Mouse (Mus musculus) stomach, postnatal 0 days (tissue): ENCODE measurements around the gene Bphl. TPM values are rescaled to one million over a fixed set of nuclear protein-coding genes. Genes with fewer than 3 reads are reported as not detected.

Experiments
- ATAC-seq: fragments of 200-750 bp; cut with Nextera tagmentation; 2 replicates; pipeline ENCODE4 v1.8.0; 2017; ENCODE audit not compliant: low FRiP score, low TSS enrichment
- DNase-seq: peaks from one replicate; pipeline ENCODE4 v3.0.0-alpha.2; 2016; ENCODE audit warnings: low spot score
- H3K27ac ChIP-seq: fragments of 300-500 bp; sonication (generic); replicated peaks from 2 replicates; pipeline ENCODE4 v1.5.1; 2014; ENCODE audit warnings: mild to moderate bottlenecking, control low read depth
- H3K27me3 ChIP-seq: fragments of 300-500 bp; sonication (generic); 2 replicates; pipeline ENCODE4 v1.6.1; 2014; ENCODE audit warnings: low read length; ENCODE audit not compliant: control insufficient read depth, insufficient read depth
- H3K36me3 ChIP-seq: fragments of 300-500 bp; sonication (generic); 2 replicates; pipeline ENCODE4 v1.6.1; 2014; ENCODE audit warnings: low read length, mixed read lengths; ENCODE audit not compliant: control insufficient read depth, insufficient read depth
- H3K4me1 ChIP-seq: fragments of 300-500 bp; sonication (generic); replicated peaks from 2 replicates; pipeline ENCODE4 v1.6.1; 2014; ENCODE audit warnings: antibody characterized with exemption; ENCODE audit not compliant: control insufficient read depth, insufficient read depth
- H3K4me2 ChIP-seq: fragments of 300-500 bp; sonication (generic); replicated peaks from 2 replicates; pipeline ENCODE4 v1.6.1; 2014; ENCODE audit warnings: low read depth, mild to moderate bottlenecking, control low read depth, moderate library complexity
- H3K4me3 ChIP-seq: fragments of 300-500 bp; sonication (generic); 2 replicates; pipeline ENCODE4 v1.5.1; 2014; ENCODE audit warnings: low read depth, low read length, control low read depth
- H3K9ac ChIP-seq: fragments of 300-500 bp; sonication (generic); 2 replicates; pipeline ENCODE4 v1.6.1; 2014; ENCODE audit warnings: mild to moderate bottlenecking, low read length, control low read depth, mixed read lengths
- H3K9me3 ChIP-seq: fragments of 300-500 bp; sonication (generic); 2 replicates; pipeline ENCODE4 v1.6.1; 2016; ENCODE audit warnings: low read length; ENCODE audit not compliant: control insufficient read depth
- CTCF ChIP-seq: IDR thresholded peaks from 2 replicates; pipeline ENCODE4 v1.5.1; 2016; ENCODE audit warnings: antibody characterized with exemption, low read depth, mild to moderate bottlenecking, moderate library complexity
- EP300 ChIP-seq: optimal IDR thresholded peaks from 2 replicates; pipeline ENCODE3; 2016; ENCODE audit warnings: antibody characterized with exemption
- WGBS: fragments of 180-500 bp; shearing (Covaris S2); extraction: QIAGEN DNeasy Blood & Tissue Kit; methylation state at CpG from one replicate; pipeline ENCODE4 v1.1.7; 2014; 5-methylcytosine and 5-hydroxymethylcytosine counted together
- polyA plus RNA-seq: library from polyadenylated mRNA; unstranded; fragments of >200 nt; fragmentation: Nextera tagmentation; extraction: Ambion mirVana; gene quantifications from 2 replicates; pipeline ENCODE4 v1.2.1, GENCODE M21; 2015

Bphl gene
- polyA plus RNA-seq, 1 experiment from 2014 or later = 37.2 TPM

DNA sequence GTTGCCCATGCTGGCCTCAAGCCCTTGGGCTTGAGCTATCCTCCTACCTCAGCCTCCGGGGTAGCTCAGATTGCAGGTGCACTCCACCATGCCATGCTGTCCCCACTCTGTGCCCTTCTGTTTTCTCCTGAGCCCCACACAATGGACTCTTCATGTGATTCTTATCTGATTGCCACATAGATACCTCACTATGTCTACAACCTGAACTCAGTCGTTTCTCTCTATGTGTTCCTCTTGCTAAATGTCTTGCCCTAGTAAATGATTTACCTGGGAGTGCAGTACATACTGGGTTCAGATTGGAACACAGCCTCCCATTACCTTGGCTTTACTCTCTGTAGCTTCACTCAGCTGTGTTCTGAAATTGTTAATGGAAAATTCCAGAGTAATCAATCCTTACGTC is 17.6 kb downstream of the Bphl start:
- no peaks in the 10 kb centered on the region for H3K27me3 ChIP-seq
- DNase-seq = no peak

GRCm38 (mm10) chr13:34057252-34057651 is 19.9 kb downstream of the Bphl start:
- Histone ChIP-seq H3K9me3 (no peaks in the 10 kb centered on the region), H3K4me2 (no peak overlapping the region), H3K4me1 (no peaks in the 10 kb centered on the region), H3K27me3 (no peaks in the 10 kb centered on the region), H3K9ac (no peak overlapping the region), H3K4me3 (no peak overlapping the region), H3K36me3 (no peaks in the 10 kb centered on the region; the same call in 1 of the 2 replicates), H3K27ac (no peak overlapping the region)
- DNase-seq = no peak
- no peak for ATAC-seq
- WGBS = 75% methylated on average over 1 of the region's 1 CpGs
- TF ChIP-seq EP300 (no peak), CTCF (no peak)

More for the DNA sequence above, 17.6 kb downstream of the Bphl start:
- ATAC-seq = no peak
- Histone ChIP-seq H3K4me2 (no peak overlapping the region), H3K9me3 (no peaks in the 10 kb centered on the region), H3K4me3 (no peak overlapping the region), H3K36me3 (peaks cover 3% of the 10 kb centered on the region; the same call in 1 of the 2 replicates), H3K9ac (no peak overlapping the region), H3K4me1 (no peaks in the 10 kb centered on the region), H3K27ac (no peak overlapping the region)
- 77% methylated on average over 3 of the region's 3 CpGs for WGBS
- TF ChIP-seq CTCF (no peak), EP300 (no peak)

DNA sequence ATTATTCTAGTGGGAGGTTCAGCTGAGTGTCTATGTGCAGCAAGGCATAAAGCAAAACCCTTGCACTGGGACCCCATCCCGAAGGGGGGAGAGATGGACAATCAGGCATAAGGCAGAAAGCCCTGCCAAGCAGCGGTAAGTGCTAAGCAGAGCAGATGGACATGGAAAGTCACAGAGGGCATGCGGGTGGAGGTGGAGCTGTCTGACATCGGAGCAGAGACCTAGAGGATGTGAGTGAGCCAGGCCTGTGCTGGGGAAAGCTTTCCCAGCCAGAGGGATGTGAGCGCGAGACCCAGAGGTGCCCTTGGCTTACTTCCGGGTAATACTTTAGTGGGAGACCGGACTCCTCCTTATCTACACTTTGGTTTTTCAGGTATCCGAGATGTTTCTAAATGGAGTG is 22.7 kb downstream of the Bphl start:
- H3K27ac ChIP-seq = no peak overlapping the region
- no peak for DNase-seq
- no peak overlapping the region for H3K9ac ChIP-seq
- H3K4me3 ChIP-seq = no peak overlapping the region
- no peaks in the 10 kb centered on the region for H3K27me3 ChIP-seq
- no peaks in the 10 kb centered on the region for H3K9me3 ChIP-seq
- ATAC-seq = no peak
- TF ChIP-seq CTCF (no peak), EP300 (no peak)
- H3K4me1 ChIP-seq = no peaks in the 10 kb centered on the region
- no peak overlapping the region for H3K4me2 ChIP-seq
- 85% methylated on average over 9 of the region's 9 CpGs for WGBS
- peaks cover 2% of the 10 kb centered on the region; the same call in 1 of the 2 replicates for H3K36me3 ChIP-seq

DNA sequence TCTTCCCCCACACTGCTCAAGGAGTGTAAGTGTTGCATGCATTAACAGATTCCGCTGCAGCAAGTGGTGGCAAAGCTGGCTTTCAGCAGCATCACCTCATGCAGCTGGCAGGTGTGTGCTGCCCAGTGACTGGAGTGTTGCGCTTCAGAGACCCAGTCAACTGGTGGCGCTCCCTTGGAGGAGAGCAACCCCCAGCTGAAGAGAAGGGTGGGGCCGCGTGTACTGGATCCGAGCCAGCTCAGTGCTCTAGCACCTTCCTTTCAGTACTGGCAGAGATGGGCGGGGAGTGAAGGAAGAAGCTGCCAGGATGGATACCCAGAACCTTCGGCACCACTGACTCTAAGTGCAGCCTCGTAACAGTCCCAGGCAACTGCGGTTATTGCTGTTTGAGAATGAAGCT is 25.1 kb downstream of the Bphl start:
- H3K36me3 ChIP-seq = 0 out of 2 replicates have a peak, but pooled peaks cover 2% of the 10 kb centered on the region
- 72% methylated on average over 10 of the region's 10 CpGs for WGBS
- DNase-seq = peak; percentile 40
- no peak overlapping the region for H3K9ac ChIP-seq
- no peak overlapping the region for H3K27ac ChIP-seq
- no peaks in the 10 kb centered on the region for H3K9me3 ChIP-seq
- H3K4me3 ChIP-seq = no peak overlapping the region
- H3K4me1 ChIP-seq = no peaks in the 10 kb centered on the region
- no peaks in the 10 kb centered on the region for H3K27me3 ChIP-seq
- TF ChIP-seq CTCF (no peak), EP300 (no peak)
- H3K4me2 ChIP-seq = no peak overlapping the region
- ATAC-seq = 0 out of 2 replicates have a peak, but pooled peaks have one; percentile 38

- no peak for ATAC-seq
- TF ChIP-seq EP300 (no peak), CTCF (0 out of 2 replicates have a peak, but pooled peaks have one; percentile 13)
- Histone ChIP-seq H3K4me3 (no peak overlapping the region), H3K4me1 (no peaks in the 10 kb centered on the region), H3K4me2 (no peak overlapping the region), H3K9me3 (no peaks in the 10 kb centered on the region), H3K9ac (no peak overlapping the region), H3K27ac (no peak overlapping the region), H3K27me3 (no peaks in the 10 kb centered on the region), H3K36me3 (0 out of 2 replicates have a peak, but pooled peaks cover 2% of the 10 kb centered on the region)
- WGBS = 50% methylated on average over 1 of the region's 1 CpGs
- DNase-seq = no peak
Observed at GRCm38 (mm10) chr13:34066351-34066750, 29.0 kb downstream of the Bphl start.

DNA sequence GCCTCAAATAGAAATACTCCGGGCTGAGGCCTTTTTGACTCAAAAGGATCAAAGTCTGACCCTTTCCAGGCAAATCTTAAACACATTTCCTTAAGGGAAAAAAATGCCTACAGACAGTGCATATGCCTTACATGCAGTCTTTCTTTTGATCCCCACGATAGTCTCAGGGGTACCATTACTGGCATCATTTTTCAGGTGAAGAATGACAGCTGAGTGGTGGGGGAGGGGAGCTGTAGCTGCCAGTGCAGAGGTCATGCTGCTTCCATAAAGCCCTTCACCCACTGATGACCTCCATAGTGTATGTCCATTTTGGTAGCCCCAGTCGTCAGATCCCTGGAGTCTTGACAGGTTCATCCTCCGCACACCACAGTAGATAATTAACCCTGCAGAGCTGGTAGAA is 32.9 kb downstream of the Bphl start:
- no peak overlapping the region for H3K4me2 ChIP-seq
- 43% methylated on average over 4 of the region's 4 CpGs for WGBS
- H3K9me3 ChIP-seq = no peaks in the 10 kb centered on the region
- DNase-seq (no peak), ATAC-seq (no peak)
- H3K4me3 ChIP-seq = no peak overlapping the region
- no peak overlapping the region for H3K9ac ChIP-seq
- TF ChIP-seq CTCF = no peak
- TF ChIP-seq EP300 = no peak
- H3K27ac ChIP-seq = no peak overlapping the region
- H3K4me1 ChIP-seq = no peaks in the 10 kb centered on the region
- no peaks in the 10 kb centered on the region for H3K27me3 ChIP-seq
- H3K36me3 ChIP-seq = no peaks in the 10 kb centered on the region
